Mouse (Mus musculus): Measurements from ENCODE around the gene Tmem44. TPM values are rescaled to one million over a fixed set of nuclear protein-coding genes. Genes with fewer than 3 reads are reported as not detected.

Gene Tmem44
- total RNA-seq, 4 experiments from 2014 or later, result 3.7 to 9.3 (median 5.8) TPM

DNA sequence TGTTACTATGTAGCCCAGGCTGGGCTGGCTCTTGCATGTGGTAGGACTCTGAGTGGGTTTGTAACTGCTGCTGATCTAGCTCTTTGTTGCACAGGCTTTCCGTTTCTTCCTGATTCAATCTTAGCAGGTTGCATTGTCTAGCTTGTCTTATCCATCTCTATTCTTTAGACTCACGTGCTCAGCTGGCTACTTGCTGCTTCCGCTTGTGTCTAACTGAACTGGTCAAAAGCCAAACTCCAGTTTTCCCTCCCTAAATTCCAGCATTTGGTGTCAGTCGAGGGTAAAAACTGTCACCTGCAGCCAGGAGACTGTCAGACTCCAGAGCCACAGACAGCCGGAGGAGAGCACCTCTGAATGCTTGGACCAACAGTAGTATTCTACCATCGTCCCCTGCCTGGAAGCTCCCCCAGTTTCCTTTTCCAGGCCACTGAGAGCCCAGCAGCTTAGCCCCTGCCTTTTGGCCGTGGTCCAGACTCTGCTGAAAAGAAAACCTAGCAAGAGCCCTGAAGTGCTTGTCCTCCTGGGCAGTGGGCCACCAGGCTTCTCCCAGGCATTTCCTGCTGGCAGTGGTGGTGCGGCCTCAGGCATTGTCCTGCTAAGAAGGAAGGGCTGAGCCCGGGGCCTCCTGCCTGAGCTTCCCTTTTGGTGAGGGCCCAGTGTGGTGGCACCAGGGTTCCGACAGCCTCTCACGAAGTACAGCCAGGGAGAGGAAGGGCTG, 2.1 kb upstream of the Tmem44 start:
- peak; percentile 66 for DNase-seq

DNA sequence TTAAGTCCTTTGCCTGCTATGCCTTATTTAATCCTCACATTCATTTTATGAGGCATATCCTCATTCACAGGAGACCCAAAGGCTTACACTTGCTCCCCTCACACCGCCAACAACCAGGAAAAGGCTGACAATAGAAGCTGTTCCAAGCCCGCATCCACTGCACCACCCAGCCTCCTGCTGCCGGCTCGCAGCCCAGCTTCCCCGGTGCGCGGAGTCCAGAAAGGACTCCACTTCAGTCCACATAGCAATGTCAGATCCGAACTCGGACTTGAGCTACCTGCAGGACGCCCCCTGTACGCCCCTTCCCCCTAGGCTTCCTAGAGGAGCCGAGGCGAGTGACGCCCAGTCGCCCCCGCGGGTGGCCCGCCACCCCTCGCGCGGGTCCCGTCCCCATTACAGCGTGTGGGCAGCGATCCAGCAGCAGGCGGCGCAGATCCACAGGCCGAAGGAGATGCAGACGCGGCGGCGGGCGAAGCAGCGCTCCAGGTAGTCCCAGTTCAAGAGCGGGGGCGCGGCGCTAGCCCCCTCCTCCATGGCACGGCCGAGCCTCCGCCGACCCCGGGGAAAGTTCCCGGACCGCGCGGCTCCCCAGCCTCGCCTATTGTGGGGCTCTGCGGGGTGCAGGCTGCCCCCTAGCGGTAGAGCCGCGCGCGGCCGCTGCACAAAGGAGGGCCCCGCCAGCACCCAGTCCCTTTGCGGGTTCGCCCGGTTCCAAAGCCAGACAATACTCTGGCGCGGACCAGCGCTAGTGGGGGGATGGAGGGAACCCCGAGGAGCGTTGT, 485 bp downstream of the Tmem44 start:
- DNase-seq, result peak; percentile 36

DNA sequence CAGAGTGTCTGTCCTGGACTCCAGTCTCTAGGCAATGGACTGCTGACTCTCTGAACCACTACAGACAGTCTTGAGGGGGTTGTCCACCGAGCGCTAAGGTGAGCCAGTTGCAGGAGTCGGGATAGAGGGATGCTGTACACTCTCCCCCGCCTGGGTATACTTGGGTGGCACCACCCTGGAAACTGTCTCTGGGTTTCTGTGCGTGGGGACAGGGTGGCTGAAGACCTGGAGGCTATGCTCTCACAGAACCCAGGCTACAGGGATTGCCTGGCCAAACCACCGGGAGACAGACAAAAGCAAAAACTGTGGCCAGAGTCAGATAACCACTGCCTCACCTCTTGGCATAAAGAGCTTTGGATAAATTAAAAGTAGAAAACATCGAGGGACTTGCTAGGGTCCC, 1.1 kb downstream of the Tmem44 start:
- DNase-seq, result no peak

DNA sequence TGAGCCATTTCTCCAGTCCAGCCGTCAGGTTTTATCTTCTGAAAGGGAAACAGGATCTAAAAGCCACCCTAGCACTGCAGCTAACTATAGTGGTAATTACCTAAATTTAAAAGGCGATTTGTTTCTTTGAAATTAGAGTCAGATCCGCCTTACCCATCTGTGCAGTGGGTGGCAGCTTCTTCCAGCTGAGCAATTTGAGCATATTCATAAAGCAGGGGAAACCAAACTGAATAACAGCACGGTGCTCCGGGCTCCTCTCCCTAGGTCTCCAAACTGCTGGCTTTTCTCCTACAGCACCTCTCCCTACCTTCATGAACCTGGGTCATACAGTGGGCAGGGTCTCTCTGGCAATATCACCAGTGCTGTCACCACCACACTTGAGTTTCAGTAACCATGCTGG, 2.4 kb downstream of the Tmem44 start:
- no peak for DNase-seq

DNA sequence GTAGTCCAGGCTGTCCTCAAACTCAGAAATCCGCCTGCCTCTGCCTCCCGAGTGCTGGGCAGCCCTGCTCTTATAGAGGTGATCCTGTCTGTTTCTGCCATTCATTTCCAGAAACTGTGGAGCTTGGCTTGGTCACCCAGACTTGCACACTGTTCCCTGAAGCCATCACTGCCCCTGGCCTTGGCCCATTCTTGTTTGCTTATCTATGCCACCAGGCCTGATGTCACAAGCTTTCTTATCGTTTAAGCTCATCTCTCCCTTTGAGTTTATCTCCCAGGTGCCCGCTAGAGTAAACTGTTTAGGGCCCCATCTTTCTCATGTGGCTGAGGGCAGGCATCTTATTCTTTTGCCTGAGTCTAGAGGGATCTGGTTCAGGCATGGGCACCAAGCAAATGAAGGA, 5.9 kb downstream of the Tmem44 start:
- no peak for DNase-seq

GRCm38 (mm10) chr16:30543386-30543785, 7.3 kb downstream of the Tmem44 start:
- no peak for DNase-seq

DNA sequence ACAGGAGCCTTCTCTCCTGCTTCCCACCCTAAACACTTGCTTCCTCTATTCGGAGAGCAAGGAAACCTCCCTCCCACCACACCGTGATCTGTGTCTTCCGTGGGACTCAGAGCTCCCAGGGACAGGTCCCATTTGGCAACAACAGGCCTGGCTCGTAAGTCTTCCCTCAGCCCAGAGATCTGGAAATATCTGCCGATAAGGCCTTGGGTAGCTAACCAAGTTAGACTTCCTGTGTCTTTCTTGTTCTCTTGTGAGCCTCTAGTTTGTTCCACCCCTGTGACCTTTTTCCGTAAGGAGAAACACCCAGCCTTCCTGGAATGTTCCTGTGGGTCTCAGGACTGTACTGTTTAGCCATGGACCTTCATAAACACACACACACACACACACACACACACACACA, 7.8 kb downstream of the Tmem44 start:
- DNase-seq, result no peak

- no peak for DNase-seq
Measured at GRCm38 (mm10) chr16:30540107-30541001, 10.3 kb downstream of the Tmem44 start.

DNA sequence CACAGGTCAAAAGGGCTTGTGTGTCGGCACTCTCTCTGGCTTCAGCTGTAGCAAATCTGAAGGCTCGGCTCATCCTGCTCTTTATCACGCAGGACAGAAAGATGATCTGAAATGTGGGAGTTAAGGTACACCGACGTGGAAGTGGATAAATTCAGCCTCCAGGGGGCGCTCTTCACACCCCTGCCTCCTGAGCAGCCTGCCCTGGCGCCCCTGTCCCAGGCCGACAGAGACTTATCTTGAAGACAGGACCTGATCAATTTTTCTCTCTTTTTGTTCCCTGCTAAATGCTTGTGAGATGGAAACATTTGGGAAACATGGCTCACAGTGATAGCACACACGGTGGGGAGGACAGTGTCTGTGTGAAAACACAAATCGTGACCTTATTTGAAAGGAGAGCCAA, 11.2 kb downstream of the Tmem44 start:
- DNase-seq, result no peak

GRCm38 (mm10) chr16:30535075-30535474, 15.6 kb downstream of the Tmem44 start:
- DNase-seq, result no peak

GRCm38 (mm10) chr16:30533592-30533991, 17.1 kb downstream of the Tmem44 start:
- DNase-seq, result no peak

- no peak for DNase-seq
Measured at GRCm38 (mm10) chr16:30532929-30533328, 17.7 kb downstream of the Tmem44 start.

- no peak for DNase-seq
Measured at GRCm38 (mm10) chr16:30531761-30532406, 18.8 kb downstream of the Tmem44 start.

DNA sequence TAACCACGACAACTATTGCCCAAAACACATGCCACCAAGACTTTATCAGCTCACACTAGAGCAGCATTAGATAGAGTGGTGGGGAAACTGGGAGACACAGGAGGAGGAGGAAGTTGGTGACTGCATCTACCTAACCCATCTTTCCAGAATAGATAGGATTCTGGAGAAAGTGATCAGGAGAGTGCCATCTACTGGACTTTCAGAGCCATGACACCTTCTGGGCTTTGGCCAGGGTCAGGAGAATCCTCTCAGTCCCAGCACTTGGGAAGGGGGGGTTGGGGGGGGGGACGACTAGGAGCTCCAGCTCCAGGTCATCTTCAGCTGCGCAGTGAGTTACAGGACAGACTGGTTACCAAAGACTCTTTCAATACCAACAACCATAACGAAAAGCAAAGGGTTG, 19.8 kb downstream of the Tmem44 start:
- no peak for DNase-seq

DNA sequence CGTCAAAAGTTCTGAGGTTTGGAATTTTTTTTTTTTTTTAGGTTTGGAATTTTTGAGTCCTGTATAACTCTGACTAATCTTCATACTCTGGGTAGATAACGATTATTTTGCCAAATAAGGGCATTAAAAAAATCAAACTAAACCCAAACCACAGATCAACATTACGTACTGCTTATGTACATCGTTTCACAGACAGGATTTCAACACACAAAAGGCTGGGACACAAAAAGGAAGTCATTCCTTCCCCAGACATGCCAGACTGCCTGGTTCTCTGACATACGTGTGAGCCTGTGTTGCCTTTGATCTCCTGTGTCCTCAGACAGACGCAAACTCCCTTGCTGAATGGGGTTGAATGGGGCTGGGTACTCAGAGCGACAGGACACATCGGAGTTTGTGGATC, 22.3 kb downstream of the Tmem44 start:
- DNase-seq, result no peak

- DNase-seq, result no peak
Measured at GRCm38 (mm10) chr16:30527889-30528288, 22.8 kb downstream of the Tmem44 start.

DNA sequence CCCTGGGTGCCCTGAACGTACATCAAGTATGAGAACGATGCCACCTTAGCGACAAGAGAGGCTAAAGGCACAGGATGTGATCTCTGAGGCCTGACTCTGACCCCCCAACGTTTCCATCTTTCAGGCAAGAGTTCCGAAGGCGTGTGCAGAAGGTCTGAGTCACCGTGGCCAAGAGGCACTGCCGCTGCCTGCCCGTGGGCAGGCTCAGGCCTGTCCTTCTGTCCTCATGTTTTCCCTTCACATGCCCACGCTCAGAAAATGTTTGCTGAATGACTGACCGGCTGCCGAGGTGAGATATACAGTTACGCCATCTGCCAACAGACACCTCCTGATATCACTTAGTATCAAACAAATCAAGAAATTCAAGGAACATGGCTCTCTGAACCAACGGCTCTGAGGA, 24.9 kb downstream of the Tmem44 start:
- DNase-seq, result no peak

DNA sequence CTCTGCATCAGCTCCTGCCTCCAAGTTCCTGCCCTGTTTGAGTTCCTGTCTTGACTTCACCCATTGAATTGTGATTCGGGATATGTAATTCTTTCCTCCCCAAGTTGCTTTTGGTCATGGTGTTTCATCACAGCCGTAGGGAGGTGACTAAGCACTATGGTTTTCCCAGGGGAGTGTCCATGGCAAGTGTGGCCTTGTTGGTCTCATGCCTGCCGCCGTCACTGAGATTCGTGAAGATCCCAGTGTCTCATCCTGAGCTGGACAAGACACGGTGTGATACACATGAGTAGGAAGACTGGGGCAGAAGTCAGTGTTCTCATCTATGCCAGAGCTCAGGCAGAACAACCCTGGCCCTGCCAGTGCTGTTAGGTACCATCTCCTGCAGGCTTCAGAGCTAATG, 26.2 kb downstream of the Tmem44 start:
- DNase-seq, result peak; percentile 57

DNA sequence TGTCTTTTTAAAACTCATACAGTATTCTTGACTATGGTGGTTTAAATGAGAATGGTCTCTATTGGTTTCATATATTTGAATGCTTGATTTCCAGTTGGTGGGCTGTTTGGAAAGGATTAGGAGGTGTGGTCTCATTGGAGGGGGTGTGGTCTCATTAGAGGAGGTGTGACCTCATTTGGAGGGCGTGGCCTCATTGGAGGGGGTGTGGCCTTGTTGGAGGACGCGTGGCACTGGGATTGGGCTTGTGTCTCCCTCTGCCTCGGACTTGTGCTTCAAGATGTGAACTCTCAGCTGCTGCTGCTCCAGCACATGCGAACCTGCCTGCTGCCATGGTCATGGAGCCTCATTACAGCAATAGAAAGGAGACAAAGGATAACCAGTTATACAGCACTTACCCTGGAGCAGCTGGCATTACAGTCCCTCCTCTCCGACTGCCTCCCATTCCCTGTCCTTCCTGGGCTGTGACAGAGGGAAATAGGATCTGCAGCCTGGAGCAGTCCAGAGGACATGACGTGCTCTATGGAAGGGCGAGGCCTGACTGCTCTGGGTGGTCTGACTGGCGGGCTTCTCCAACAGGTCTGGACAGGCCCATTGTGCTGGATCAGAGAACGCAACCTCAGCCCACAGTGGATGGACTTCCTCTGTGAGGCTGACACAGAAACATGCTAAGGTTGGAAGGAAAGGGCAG, 28.2 kb downstream of the Tmem44 start:
- no peak for DNase-seq

- no peak for DNase-seq
Measured at GRCm38 (mm10) chr16:30521147-30521546, 29.5 kb downstream of the Tmem44 start.

GRCm38 (mm10) chr16:30520361-30520823, 30.2 kb downstream of the Tmem44 start:
- no peak for DNase-seq

GRCm38 (mm10) chr16:30518635-30519034, 32.0 kb downstream of the Tmem44 start:
- DNase-seq, result no peak
